Mouse (Mus musculus): ENCODE results near the gene Dnase1l3. TPM values are rescaled to one million over a fixed set of nuclear protein-coding genes. Genes with fewer than 3 reads are reported as not detected.

Gene Dnase1l3
- polyA plus RNA-seq, 1 experiment, result 0.30 TPM

- Histone ChIP-seq H3K9me3 (replicated peaks; ENCODE audit: control insufficient read depth, insufficient read depth, low read length, poor library complexity, severe bottlenecking) (no peaks in the 10 kb centered on the region), H3K27ac (ENCODE audit: insufficient read depth, low read length) (no peak overlapping the region), H3K4me3 (ENCODE audit: low read depth, low read length) (no peak overlapping the region), H3K9ac (ENCODE audit: low read depth, poor library complexity, severe bottlenecking) (no peak overlapping the region), H3K27me3 (ENCODE audit: control insufficient read depth, insufficient read depth, low read length, poor library complexity, severe bottlenecking) (no peaks in the 10 kb centered on the region), H3K36me3 (ENCODE audit: control insufficient read depth, insufficient read depth, low read length, poor library complexity, severe bottlenecking) (peaks cover 3% of the 10 kb centered on the region; the same call in 1 of the 2 replicates), H3K4me1 (ENCODE audit: control insufficient read depth, insufficient read depth, low read length) (peaks cover 6% of the 10 kb centered on the region)
- no peak for TF ChIP-seq POLR2A (IDR thresholded peaks at IDR 0.05; ENCODE audit: insufficient read depth, low read length)
- no peak for TF ChIP-seq EP300 (IDR thresholded peaks at IDR 0.05; ENCODE audit: insufficient read depth, low read depth, low read length)
- TF ChIP-seq CTCF (IDR thresholded peaks at IDR 0.05; ENCODE audit: low read depth, low read length), result no peak
These were observed 50.6 kb downstream of the Dnase1l3 start for GRCm38 (mm10) chr14:7943801-7944135.

- Histone ChIP-seq H3K27ac (ENCODE audit: insufficient read depth, low read length) (no peak overlapping the region), H3K27me3 (ENCODE audit: control insufficient read depth, insufficient read depth, low read length, poor library complexity, severe bottlenecking) (no peaks in the 10 kb centered on the region), H3K4me1 (ENCODE audit: control insufficient read depth, insufficient read depth, low read length) (peaks cover 6% of the 10 kb centered on the region), H3K9me3 (replicated peaks; ENCODE audit: control insufficient read depth, insufficient read depth, low read length, poor library complexity, severe bottlenecking) (no peaks in the 10 kb centered on the region), H3K36me3 (ENCODE audit: control insufficient read depth, insufficient read depth, low read length, poor library complexity, severe bottlenecking) (peaks cover 3% of the 10 kb centered on the region; the same call in 1 of the 2 replicates), H3K4me3 (ENCODE audit: low read depth, low read length) (no peak overlapping the region), H3K9ac (ENCODE audit: low read depth, poor library complexity, severe bottlenecking) (no peak overlapping the region)
- TF ChIP-seq POLR2A (IDR thresholded peaks at IDR 0.05; ENCODE audit: insufficient read depth, low read length) (no peak), CTCF (IDR thresholded peaks at IDR 0.05; ENCODE audit: low read depth, low read length) (no peak)
These were observed 51.1 kb downstream of the Dnase1l3 start for GRCm38 (mm10) chr14:7943101-7943800.

- Histone ChIP-seq H3K9ac (ENCODE audit: low read depth, poor library complexity, severe bottlenecking) (no peak overlapping the region), H3K9me3 (replicated peaks; ENCODE audit: control insufficient read depth, insufficient read depth, low read length, poor library complexity, severe bottlenecking) (no peaks in the 10 kb centered on the region), H3K4me3 (ENCODE audit: low read depth, low read length) (no peak overlapping the region), H3K27ac (ENCODE audit: insufficient read depth, low read length) (no peak overlapping the region), H3K4me1 (ENCODE audit: control insufficient read depth, insufficient read depth, low read length) (peaks cover 7% of the 10 kb centered on the region), H3K27me3 (ENCODE audit: control insufficient read depth, insufficient read depth, low read length, poor library complexity, severe bottlenecking) (no peaks in the 10 kb centered on the region), H3K36me3 (ENCODE audit: control insufficient read depth, insufficient read depth, low read length, poor library complexity, severe bottlenecking) (peaks cover 3% of the 10 kb centered on the region; the same call in 1 of the 2 replicates)
- TF ChIP-seq EP300 (IDR thresholded peaks at IDR 0.05; ENCODE audit: insufficient read depth, low read depth, low read length), result 0 out of 2 replicates have a peak, but pooled peaks have one; percentile 23
- TF ChIP-seq POLR2A (IDR thresholded peaks at IDR 0.05; ENCODE audit: insufficient read depth, low read length), result no peak
- TF ChIP-seq CTCF (IDR thresholded peaks at IDR 0.05; ENCODE audit: low read depth, low read length), result no peak
These were observed 53.0 kb downstream of the Dnase1l3 start for GRCm38 (mm10) chr14:7941413-7941812.

- Histone ChIP-seq H3K36me3 (ENCODE audit: control insufficient read depth, insufficient read depth, low read length, poor library complexity, severe bottlenecking) (peaks cover 5% of the 10 kb centered on the region), H3K4me3 (ENCODE audit: low read depth, low read length) (no peak overlapping the region), H3K4me1 (ENCODE audit: control insufficient read depth, insufficient read depth, low read length) (peaks cover 1% of the 10 kb centered on the region), H3K27me3 (ENCODE audit: control insufficient read depth, insufficient read depth, low read length, poor library complexity, severe bottlenecking) (no peaks in the 10 kb centered on the region), H3K27ac (ENCODE audit: insufficient read depth, low read length) (no peak overlapping the region), H3K9ac (ENCODE audit: low read depth, poor library complexity, severe bottlenecking) (no peak overlapping the region), H3K9me3 (replicated peaks; ENCODE audit: control insufficient read depth, insufficient read depth, low read length, poor library complexity, severe bottlenecking) (no peaks in the 10 kb centered on the region)
- TF ChIP-seq CTCF (IDR thresholded peaks at IDR 0.05; ENCODE audit: low read depth, low read length), result no peak
- no peak for TF ChIP-seq EP300 (IDR thresholded peaks at IDR 0.05; ENCODE audit: insufficient read depth, low read depth, low read length)
- no peak for TF ChIP-seq POLR2A (IDR thresholded peaks at IDR 0.05; ENCODE audit: insufficient read depth, low read length)
These were observed 55.3 kb downstream of the Dnase1l3 start for GRCm38 (mm10) chr14:7938809-7939784.

- Histone ChIP-seq H3K36me3 (ENCODE audit: control insufficient read depth, insufficient read depth, low read length, poor library complexity, severe bottlenecking) (peaks cover 6% of the 10 kb centered on the region), H3K27ac (ENCODE audit: insufficient read depth, low read length) (no peak overlapping the region; the same call in 1 of the 2 replicates), H3K27me3 (ENCODE audit: control insufficient read depth, insufficient read depth, low read length, poor library complexity, severe bottlenecking) (no peaks in the 10 kb centered on the region), H3K4me3 (ENCODE audit: low read depth, low read length) (no peak overlapping the region), H3K4me1 (ENCODE audit: control insufficient read depth, insufficient read depth, low read length) (peaks cover 1% of the 10 kb centered on the region), H3K9me3 (replicated peaks; ENCODE audit: control insufficient read depth, insufficient read depth, low read length, poor library complexity, severe bottlenecking) (no peaks in the 10 kb centered on the region), H3K9ac (ENCODE audit: low read depth, poor library complexity, severe bottlenecking) (no peak overlapping the region)
- TF ChIP-seq POLR2A (IDR thresholded peaks at IDR 0.05; ENCODE audit: insufficient read depth, low read length), result no peak
- TF ChIP-seq EP300 (IDR thresholded peaks at IDR 0.05; ENCODE audit: insufficient read depth, low read depth, low read length), result no peak
- peak; percentile 77 for TF ChIP-seq CTCF (IDR thresholded peaks at IDR 0.05; ENCODE audit: low read depth, low read length)
These were observed 57.2 kb downstream of the Dnase1l3 start for GRCm38 (mm10) chr14:7937052-7937630.
